Mouse (Mus musculus) kidney, postnatal 10 days (tissue): ENCODE measurements at regions not wholly inside any gene's neighbourhood (a gene's known extent, or its start where the extent isn't known, plus 50 kb on each side); places are given as distances from the start of the nearest gene placed in this dataset.

ENCODE experiments used
- DNase-seq: peaks from one replicate; pipeline ENCODE4 v3.0.0; 2021; ENCODE audit warnings: mixed read lengths

DNA sequence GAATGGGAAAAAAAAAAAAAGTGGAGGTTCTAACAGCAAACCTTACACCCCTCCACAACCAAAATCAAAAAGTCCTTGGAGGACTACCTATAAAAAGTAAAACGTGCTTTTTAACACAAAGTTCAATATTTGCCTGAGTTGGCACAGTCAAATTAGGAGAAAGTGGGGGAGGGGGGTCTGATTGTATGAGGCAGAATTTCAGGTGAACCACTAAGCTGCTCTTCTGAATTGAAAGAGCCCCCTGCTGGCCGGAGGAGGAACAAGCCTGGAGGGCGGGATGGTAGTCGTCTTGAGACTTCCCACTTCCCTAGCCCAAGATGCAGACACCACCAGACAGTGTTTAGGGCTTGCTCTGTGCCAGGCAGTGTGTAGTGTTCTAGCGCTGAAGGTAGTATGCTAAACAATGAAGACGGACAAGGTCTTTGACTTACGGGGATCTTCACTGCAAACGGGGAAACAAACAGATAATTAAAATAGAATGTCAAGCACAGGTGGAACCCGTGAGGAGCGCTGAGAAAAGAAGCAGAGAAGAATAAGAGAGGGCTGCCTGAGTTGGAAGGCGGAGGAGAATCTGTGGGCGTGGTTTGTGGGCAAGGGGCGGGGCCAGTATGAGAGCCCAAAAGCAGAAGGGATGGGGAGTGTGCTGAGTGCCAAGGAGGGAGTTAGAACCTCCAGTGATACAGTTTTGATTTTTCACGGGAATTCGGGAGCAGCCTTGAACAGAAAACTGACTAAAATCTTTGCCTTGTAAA lies 69.8 kb upstream of the Nfe2l3 start:
- peak; percentile 92 for DNase-seq

DNA sequence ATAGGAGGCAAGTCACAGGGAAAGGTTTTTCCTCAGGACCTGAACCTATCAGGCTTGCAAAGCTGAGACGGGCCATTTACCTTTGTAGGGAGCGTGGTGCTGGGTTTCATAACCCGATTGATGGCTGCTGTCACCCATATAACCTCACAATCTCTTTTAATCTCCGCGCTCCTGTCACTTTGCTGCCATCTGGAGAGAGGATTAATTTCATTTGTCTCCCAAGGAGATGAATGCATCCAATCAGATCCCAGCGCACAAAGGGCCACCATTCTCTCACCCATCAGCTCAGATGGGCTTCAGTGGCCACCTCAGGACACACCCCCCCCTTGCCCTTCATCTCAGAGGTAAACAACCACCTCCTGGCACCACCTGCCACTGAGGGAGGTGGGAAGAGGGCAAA lies 67.7 kb upstream of the Nfe2l3 start:
- no peak for DNase-seq

DNA sequence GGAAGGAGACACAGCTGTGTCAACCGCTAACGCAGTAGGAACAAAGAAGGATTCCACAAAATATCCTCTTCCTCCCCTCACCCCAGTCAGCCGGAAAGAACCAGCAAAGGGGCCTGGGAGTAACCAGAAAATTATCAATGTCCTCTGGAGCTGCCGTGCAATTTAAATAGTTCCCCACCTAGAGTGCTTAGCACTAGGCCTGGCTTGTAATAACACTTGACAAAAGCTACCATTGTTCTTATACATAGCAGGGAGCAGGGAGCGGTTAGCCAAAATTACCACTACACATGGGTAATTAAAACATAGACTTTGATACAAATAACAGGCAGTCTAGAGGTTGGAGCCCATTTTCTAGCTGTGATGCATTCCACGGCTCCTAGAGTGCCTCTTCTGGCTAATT lies 62.7 kb upstream of the Nfe2l3 start:
- DNase-seq: no peak

DNA sequence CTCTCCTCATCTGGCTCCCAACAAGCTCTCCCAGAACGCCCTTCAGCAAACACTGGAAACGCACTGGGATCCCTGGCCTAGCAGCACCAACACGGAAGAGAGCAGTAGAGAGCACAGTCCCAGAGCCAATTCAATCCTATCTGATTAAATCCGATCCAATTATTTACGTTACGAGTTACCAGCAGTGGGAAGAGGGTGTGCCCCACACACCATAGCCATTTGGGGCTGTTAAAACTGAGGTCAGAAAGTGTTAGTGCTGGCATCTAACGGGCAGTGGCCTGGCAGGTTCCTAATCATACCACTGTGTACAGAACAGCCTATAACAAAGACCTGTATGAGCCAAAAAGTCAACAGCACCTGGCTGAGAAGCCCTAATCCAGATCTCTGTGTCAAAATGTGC lies 60.1 kb upstream of the Nfe2l3 start:
- DNase-seq: no peak

DNA sequence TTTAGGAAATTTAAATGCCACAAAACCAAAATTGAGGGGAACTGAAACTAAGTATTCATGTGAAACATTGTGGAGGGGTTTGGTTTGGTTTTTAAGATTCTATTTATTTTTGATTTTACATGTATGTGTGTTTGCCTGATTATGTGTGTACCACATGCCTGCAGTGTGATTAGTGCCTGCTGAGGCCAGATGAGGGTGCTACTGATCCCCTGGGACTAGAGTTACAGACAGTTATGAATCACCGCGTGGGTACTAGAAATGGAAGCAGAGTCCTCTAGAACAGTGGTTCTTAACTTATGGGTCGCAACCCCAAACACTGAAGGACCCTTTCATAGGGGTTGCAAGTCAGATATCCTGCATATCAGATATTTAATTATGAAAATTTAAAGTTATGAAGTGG lies 54.0 kb upstream of the Nfe2l3 start:
- no peak for DNase-seq

DNA sequence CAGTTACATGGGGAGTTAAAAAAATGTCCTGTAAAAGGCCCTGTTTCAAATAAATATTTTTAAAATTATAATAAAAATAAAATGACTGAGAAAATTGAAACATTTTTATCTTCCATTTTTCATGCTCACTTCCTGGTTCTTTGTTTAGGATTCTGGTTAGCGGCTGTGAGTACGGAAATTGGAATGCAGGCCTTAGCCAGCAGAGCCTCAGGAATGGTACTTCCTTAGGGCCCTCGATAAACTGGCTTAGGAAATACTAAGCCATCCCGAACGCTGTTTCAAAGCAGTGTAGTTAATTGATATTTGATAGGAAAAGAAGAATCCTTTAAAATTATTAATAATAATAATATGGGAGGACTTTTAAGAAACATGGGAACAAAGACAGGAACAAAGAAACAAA lies 53.4 kb upstream of the Nfe2l3 start:
- no peak for DNase-seq

DNA sequence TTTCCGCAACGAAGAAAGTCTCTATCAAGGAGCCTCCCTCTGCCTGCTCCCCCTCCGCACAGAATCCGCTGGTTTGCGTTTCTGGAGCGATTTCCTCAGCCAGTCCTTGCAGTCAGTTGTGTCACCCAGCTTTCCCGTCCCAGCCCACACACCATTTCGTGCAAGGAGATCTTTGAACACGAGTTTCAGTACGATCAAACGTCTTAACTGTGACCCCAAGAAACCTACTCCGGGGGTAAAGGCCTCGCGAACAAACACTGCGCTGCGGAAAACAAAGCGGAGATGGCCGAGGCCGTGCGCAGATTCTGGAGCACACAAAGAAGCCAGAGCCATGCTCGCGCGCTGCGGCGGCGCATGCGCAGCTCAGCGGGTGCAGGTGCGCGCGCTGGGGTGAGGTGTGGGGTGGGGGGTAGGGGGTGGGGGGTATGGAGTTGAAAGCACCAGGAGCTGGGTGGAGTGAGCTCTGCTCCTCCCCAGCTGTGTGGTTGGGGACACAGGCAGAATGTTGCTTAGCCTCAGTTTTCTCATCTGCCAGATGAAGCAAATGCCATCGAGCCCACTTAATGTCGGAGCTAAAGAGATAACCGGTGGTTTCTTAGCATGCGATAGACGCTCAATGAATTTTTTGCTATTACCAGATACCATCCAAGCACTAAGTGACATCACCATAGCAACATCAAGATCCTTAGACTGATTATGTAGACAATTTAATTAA lies 52.8 kb upstream of the Nfe2l3 start:
- DNase-seq: peak; percentile 58

DNA sequence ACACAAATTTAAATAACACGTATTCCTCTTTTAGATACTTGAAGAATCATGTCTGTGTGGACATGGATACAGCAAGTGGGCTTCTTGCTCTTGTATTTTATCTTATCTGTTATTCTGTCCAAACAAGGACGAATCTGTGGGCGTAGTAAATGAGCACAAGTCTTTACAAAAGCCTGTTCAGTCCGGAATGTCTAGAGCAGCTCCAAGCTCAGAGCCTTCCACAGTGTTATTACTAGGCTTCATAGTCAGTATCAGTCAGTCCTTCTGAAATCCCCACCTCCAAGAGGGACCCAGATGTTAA lies 52.2 kb upstream of the Nfe2l3 start:
- no peak for DNase-seq

DNA sequence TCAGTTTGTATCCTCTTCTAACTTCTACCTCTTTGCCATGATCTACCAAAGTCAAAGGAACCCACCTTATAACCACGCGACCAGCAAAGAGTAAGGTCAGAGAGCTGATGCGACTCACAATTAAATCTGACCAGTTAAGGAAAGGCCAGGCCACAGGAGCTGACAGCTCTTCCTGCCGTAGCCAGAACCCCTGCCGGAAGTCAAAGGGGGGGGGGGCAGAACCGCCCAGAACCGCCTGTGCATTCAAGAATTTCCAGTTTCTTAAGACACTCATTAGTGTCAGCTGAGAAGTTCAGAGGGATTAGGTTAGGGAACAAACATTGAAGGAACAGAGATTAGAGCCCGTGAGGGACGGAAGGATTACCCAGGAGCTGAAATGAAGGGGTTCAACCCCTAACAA lies 51.0 kb upstream of the Nfe2l3 start:
- DNase-seq: peak; percentile 55
